Mouse (Mus musculus) G1E (cell line): ENCODE results near the gene Gm11595.
"Not testable (repeated sequence)": the region's sequence is repeated elsewhere in the genome, so short reads cannot be mapped to it uniquely, and the experiment has no call there.

Experiments used
- CTCF ChIP-seq: IDR thresholded peaks from 2 replicates; pipeline ENCODE4 v1.5.1; 2012; ENCODE audit warnings: low read depth, low read length, inconsistent platforms, mixed read lengths
- POLR2AphosphoS5 ChIP-seq: IDR thresholded peaks from 2 replicates; pipeline ENCODE4 v1.6.1; 2012; ENCODE audit warnings: low read depth, low read length, inconsistent platforms; ENCODE audit not compliant: insufficient replicate concordance

- TF ChIP-seq POLR2AphosphoS5, CTCF: not testable (repeated sequence)
Measured at GRCm38 (mm10) chr11:99798832-99799231, 26.1 kb upstream of the Gm11595 start, which contains the start of gene Gm11569.
